Mouse (Mus musculus) liver, embryonic 14.5 days (tissue): ENCODE measurements around the gene Dph1.

Source experiments
- CTCF ChIP-seq: IDR thresholded peaks from 2 replicates; pipeline ENCODE4 v1.5.1; 2016; ENCODE audit warnings: antibody characterized with exemption, low read depth, control low read depth
- EP300 ChIP-seq: IDR thresholded peaks from 2 replicates; pipeline ENCODE4 v1.6.1; 2016; ENCODE audit warnings: antibody characterized with exemption, low read depth

GRCm38 (mm10) chr11:75129481-75129880 lies 61.6 kb downstream of the Dph1 start:
- TF ChIP-seq EP300 (no peak), CTCF (no peak)
